19 mouse cellular contexts compared by ENCODE assay signal in the genomic region with DNA sequence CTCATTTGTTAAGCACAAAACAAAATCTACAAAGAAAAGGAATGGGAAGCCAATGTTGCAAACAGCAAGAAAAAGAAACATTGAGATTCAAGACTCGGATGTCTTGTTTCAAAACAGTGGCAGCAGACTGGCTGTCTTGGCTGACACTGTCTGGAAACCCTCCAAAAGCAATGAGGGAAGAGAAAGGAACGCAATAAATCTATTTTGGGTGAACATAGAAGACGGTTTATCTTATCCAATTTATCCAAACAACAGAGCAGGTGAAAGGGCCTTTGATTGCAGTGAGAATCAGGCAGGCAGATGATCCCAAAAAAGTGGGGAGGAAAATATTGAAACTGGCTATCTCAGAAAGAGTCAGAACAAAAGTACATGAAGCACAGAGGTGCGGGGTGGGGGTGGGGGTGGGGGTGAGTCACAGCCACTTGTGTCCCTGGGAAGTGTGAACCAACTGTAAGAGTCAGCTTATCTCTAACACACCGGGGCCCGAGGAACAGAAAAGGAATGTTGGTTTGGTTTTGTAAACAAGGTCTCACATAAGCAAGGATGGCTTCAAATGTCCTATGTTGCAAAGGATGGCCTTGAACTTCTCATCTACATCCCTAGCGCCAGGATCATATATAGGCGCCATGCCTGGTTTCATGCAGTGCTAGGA. TPM values are rescaled to one million over a fixed set of nuclear protein-coding genes. Genes with fewer than 3 reads are reported as not detected.
A peak's percentile ranks its signal among the peaks of the same experiment; 100 is the strongest.
DNase-seq lines count a peak whose midpoint lies in the region; ATAC-seq and TF ChIP-seq lines count a peak whose summit lies in the region.
"Had no signal": no experiment of that assay in that cellular context is flagged by ENCODE, and none has a peak within 500 bp of the region (broad histone marks: within the 10 kb centered on the region; RNA-seq: fewer than 3 reads in every experiment).

No protein-coding gene starts in this region.

- 61% methylated on average over 8 of the region's 8 CpGs for WGBS in forebrain, postnatal 0 days
- 66% methylated on average over 8 of the region's 8 CpGs for WGBS in forebrain, embryonic 16.5 days
- WGBS in midbrain, postnatal 0 days, result 74% methylated on average over 8 of the region's 8 CpGs
- 89% methylated on average over 8 of the region's 8 CpGs for WGBS in midbrain, embryonic 10.5 days
- 28% methylated on average over 8 of the region's 8 CpGs for WGBS in heart, embryonic 15.5 days

- H3K36me3 ChIP-seq in forebrain, postnatal 0 days (ENCODE audit: insufficient read depth), result no peaks in the 10 kb centered on the region
- no peaks in the 10 kb centered on the region for H3K36me3 ChIP-seq in forebrain, embryonic 16.5 days (ENCODE audit: control insufficient read depth, insufficient read depth)
- no peaks in the 10 kb centered on the region for H3K36me3 ChIP-seq in midbrain, postnatal 0 days (ENCODE audit: insufficient read depth, low read length)
- no peaks in the 10 kb centered on the region for H3K36me3 ChIP-seq in midbrain, embryonic 10.5 days
- no peaks in the 10 kb centered on the region for H3K36me3 ChIP-seq in heart, embryonic 15.5 days
- H3K36me3 ChIP-seq: embryonic facial prominence, embryonic 13.5 days; forebrain, embryonic 15.5 days; liver, embryonic 12.5 days; midbrain, embryonic 12.5 days; neural tube, embryonic 12.5 days had no signal

- DNase-seq in forebrain, postnatal 0 days, result peak; percentile 20
- DNase-seq in midbrain, postnatal 0 days (ENCODE audit: low spot score), result peak; percentile 10
- no peak for DNase-seq in midbrain, embryonic 10.5 days (ENCODE audit: low spot score)
- DNase-seq in testis, postnatal 14 days (ENCODE audit: low spot score), result peak; percentile 40
- no peak for DNase-seq in left cerebral cortex, adult 18-20 months (ENCODE audit: low spot score in 2 of 2)
- no peak for DNase-seq in kidney, postnatal 36 days
- DNase-seq: gastrocnemius, postnatal 36 days; kidney, postnatal 14 days; retina, postnatal 1 day; thymus, postnatal 36 days had no signal

- H3K4me1 ChIP-seq in forebrain, postnatal 0 days (ENCODE audit: insufficient read depth), result no peaks in the 10 kb centered on the region
- H3K4me1 ChIP-seq in forebrain, embryonic 16.5 days (replicated peaks; ENCODE audit: control insufficient read depth, insufficient read depth, low read length), result no peaks in the 10 kb centered on the region; the same call in 1 of the 2 replicates
- H3K4me1 ChIP-seq in midbrain, postnatal 0 days (ENCODE audit: insufficient read depth, low read length), result no peaks in the 10 kb centered on the region
- H3K4me1 ChIP-seq in midbrain, embryonic 10.5 days, result no peaks in the 10 kb centered on the region
- H3K4me1 ChIP-seq in heart, embryonic 15.5 days (replicated peaks), result peaks cover 19% of the 10 kb centered on the region
- H3K4me1 ChIP-seq: forebrain, embryonic 15.5 days; midbrain, embryonic 12.5 days; neural tube, embryonic 12.5 days had no signal

- no peak for ATAC-seq in forebrain, postnatal 0 days
- ATAC-seq in forebrain, embryonic 16.5 days, result no peak
- no peak for ATAC-seq in midbrain, postnatal 0 days (ENCODE audit: low FRiP score)
- peak; percentile 34; the same call in 1 of the 2 replicates for ATAC-seq in heart, embryonic 15.5 days (replicated peaks; ENCODE audit: insufficient number of reproducible peaks, insufficient read depth, low FRiP score, low read depth)
- ATAC-seq: forebrain, embryonic 15.5 days; liver, embryonic 12.5 days; Patski had no signal

- H3K9ac ChIP-seq in forebrain, postnatal 0 days, result no peak overlapping the region
- H3K9ac ChIP-seq in forebrain, embryonic 16.5 days (replicated peaks; ENCODE audit: low read depth, low read length), result no peak overlapping the region
- no peak overlapping the region for H3K9ac ChIP-seq in midbrain, postnatal 0 days (replicated peaks; ENCODE audit: low read length, poor library complexity, severe bottlenecking)
- H3K9ac ChIP-seq in heart, embryonic 15.5 days, result no peak overlapping the region
- H3K9ac ChIP-seq: embryonic facial prominence, embryonic 13.5 days; forebrain, embryonic 15.5 days; liver, embryonic 12.5 days; midbrain, embryonic 12.5 days; neural tube, embryonic 12.5 days had no signal

- no peak overlapping the region for H3K27ac ChIP-seq in forebrain, postnatal 0 days (ENCODE audit: low read depth, low read length)
- no peak overlapping the region for H3K27ac ChIP-seq in forebrain, embryonic 16.5 days (ENCODE audit: low read length)
- no peak overlapping the region for H3K27ac ChIP-seq in midbrain, postnatal 0 days (ENCODE audit: low read depth, low read length)
- no peak overlapping the region for H3K27ac ChIP-seq in midbrain, embryonic 10.5 days (replicated peaks)
- H3K27ac ChIP-seq in heart, embryonic 15.5 days, result peak overlapping the region; percentile 62
- H3K27ac ChIP-seq: embryonic facial prominence, embryonic 13.5 days; forebrain, embryonic 15.5 days; liver, embryonic 12.5 days; midbrain, embryonic 12.5 days; neural tube, embryonic 12.5 days had no signal

- H3K4me3 ChIP-seq in forebrain, postnatal 0 days (ENCODE audit: low read depth, low read length), result no peak overlapping the region
- no peak overlapping the region for H3K4me3 ChIP-seq in forebrain, embryonic 16.5 days (replicated peaks; ENCODE audit: low read length)
- no peak overlapping the region for H3K4me3 ChIP-seq in midbrain, postnatal 0 days (ENCODE audit: low read depth, low read length)
- no peak overlapping the region for H3K4me3 ChIP-seq in midbrain, embryonic 10.5 days
- H3K4me3 ChIP-seq in heart, embryonic 15.5 days, result no peak overlapping the region
- H3K4me3 ChIP-seq: embryonic facial prominence, embryonic 13.5 days; forebrain, embryonic 15.5 days; liver, embryonic 12.5 days; midbrain, embryonic 12.5 days; neural tube, embryonic 12.5 days had no signal

- H3K27me3 ChIP-seq in forebrain, postnatal 0 days (ENCODE audit: insufficient read depth, low read length), result no peaks in the 10 kb centered on the region
- H3K27me3 ChIP-seq in forebrain, embryonic 16.5 days (replicated peaks; ENCODE audit: control insufficient read depth, insufficient read depth, low read length), result no peaks in the 10 kb centered on the region
- H3K27me3 ChIP-seq in midbrain, postnatal 0 days (ENCODE audit: insufficient read depth, low read length), result no peaks in the 10 kb centered on the region
- H3K27me3 ChIP-seq in midbrain, embryonic 10.5 days (ENCODE audit: low read depth, poor library complexity, severe bottlenecking), result peaks cover 5% of the 10 kb centered on the region
- H3K27me3 ChIP-seq in heart, embryonic 15.5 days, result no peaks in the 10 kb centered on the region
- H3K27me3 ChIP-seq: forebrain, embryonic 15.5 days; liver, embryonic 12.5 days; neural tube, embryonic 12.5 days had no signal

- H3K9me3 ChIP-seq in forebrain, postnatal 0 days (ENCODE audit: low read length), result no peaks in the 10 kb centered on the region
- no peaks in the 10 kb centered on the region for H3K9me3 ChIP-seq in forebrain, embryonic 16.5 days (ENCODE audit: control insufficient read depth, low read length)
- H3K9me3 ChIP-seq in midbrain, postnatal 0 days (ENCODE audit: low read length), result no peaks in the 10 kb centered on the region
- H3K9me3 ChIP-seq in midbrain, embryonic 10.5 days (replicated peaks), result peaks cover 3% of the 10 kb centered on the region; the same call in 1 of the 2 replicates
- H3K9me3 ChIP-seq in heart, embryonic 15.5 days (replicated peaks), result no peaks in the 10 kb centered on the region
- H3K9me3 ChIP-seq: forebrain, embryonic 15.5 days; midbrain, embryonic 12.5 days had no signal

- H3K4me2 ChIP-seq in forebrain, postnatal 0 days (ENCODE audit: low read depth), result no peak overlapping the region
- no peak overlapping the region for H3K4me2 ChIP-seq in forebrain, embryonic 16.5 days (ENCODE audit: low read length)
- H3K4me2 ChIP-seq in midbrain, postnatal 0 days (ENCODE audit: low read depth, low read length, poor library complexity, severe bottlenecking), result no peak overlapping the region
- H3K4me2 ChIP-seq in heart, embryonic 15.5 days, result peak overlapping the region; percentile 31
- H3K4me2 ChIP-seq: embryonic facial prominence, embryonic 13.5 days; forebrain, embryonic 15.5 days; liver, embryonic 12.5 days; midbrain, embryonic 12.5 days; neural tube, embryonic 12.5 days had no signal

- TF ChIP-seq CTCF in forebrain, postnatal 0 days (IDR thresholded peaks at IDR 0.05; ENCODE audit: low read depth), result no peak
- TF ChIP-seq CTCF in midbrain, postnatal 0 days (IDR thresholded peaks at IDR 0.05), result no peak

RNA-seq across cellular contexts. Expression of gene Cmas, which starts 8.3 kb away (rescaled TPM):
- total RNA-seq in forebrain, postnatal 0 days (2014; rRNA removed), result 132 and 134 TPM in 2 replicates
- 147 and 178 TPM in 2 replicates for polyA plus RNA-seq in forebrain, postnatal 0 days (2015; fragmentation: Nextera tagmentation; extraction: Ambion mirVana)
- 139 and 150 TPM in 2 replicates for polyA plus RNA-seq in forebrain, embryonic 16.5 days (2015; fragmentation: Nextera tagmentation; extraction: Ambion mirVana)
- total RNA-seq in midbrain, postnatal 0 days (2014; rRNA removed), result 105 and 111 TPM in 2 replicates
- 208 and 220 TPM in 2 replicates for polyA plus RNA-seq in midbrain, postnatal 0 days (2015; fragmentation: Nextera tagmentation; extraction: Ambion mirVana)
- polyA plus RNA-seq in midbrain, embryonic 10.5 days (2016; fragmentation: Nextera tagmentation; extraction: Ambion mirVana), result 81.0 and 86.6 TPM in 2 replicates
- 83.4 and 92.1 TPM in 2 replicates for polyA plus RNA-seq in heart, embryonic 15.5 days (2015; fragmentation: Nextera tagmentation; extraction: Ambion mirVana)
- total RNA-seq in left cerebral cortex, adult 18-20 months (2021), result 100 to 1,000 TPM; 115 to 116 TPM

RNA-seq across cellular contexts. Expression of gene Abcc9, which starts 46.1 kb away (rescaled TPM):
- total RNA-seq in forebrain, postnatal 0 days (2014; rRNA removed), result 6.5 and 9.6 TPM in 2 replicates
- polyA plus RNA-seq in forebrain, postnatal 0 days (2015; fragmentation: Nextera tagmentation; extraction: Ambion mirVana), result 1.0 and 1.8 TPM in 2 replicates
- polyA plus RNA-seq in forebrain, embryonic 16.5 days (2015; fragmentation: Nextera tagmentation; extraction: Ambion mirVana), result 2.7 and 3.2 TPM in 2 replicates
- 9.7 and 10.7 TPM in 2 replicates for total RNA-seq in midbrain, postnatal 0 days (2014; rRNA removed)
- polyA plus RNA-seq in midbrain, postnatal 0 days (2015; fragmentation: Nextera tagmentation; extraction: Ambion mirVana), result 1.9 and 2.3 TPM in 2 replicates
- polyA plus RNA-seq in midbrain, embryonic 10.5 days (2016; fragmentation: Nextera tagmentation; extraction: Ambion mirVana), result 1.00 and 1.9 TPM in 2 replicates
- polyA plus RNA-seq in heart, embryonic 15.5 days (2015; fragmentation: Nextera tagmentation; extraction: Ambion mirVana), result 14.6 and 15.2 TPM in 2 replicates
- total RNA-seq in left cerebral cortex, adult 18-20 months (2021), result 1 to 10 TPM; 3.0 to 4.7 TPM
- polyA plus RNA-seq: Patski had no signal

RNA-seq across cellular contexts. Expression of gene Sult6b2, which starts 56.1 kb away (rescaled TPM):
- total RNA-seq in forebrain, postnatal 0 days (2014; rRNA removed), result 0.05 and 0.15 TPM in 2 replicates
- polyA plus RNA-seq in forebrain, postnatal 0 days (2015; fragmentation: Nextera tagmentation; extraction: Ambion mirVana), result 0.12 and 0.24 TPM in 2 replicates
- 0.11 and 0.28 TPM in 2 replicates for polyA plus RNA-seq in forebrain, embryonic 16.5 days (2015; fragmentation: Nextera tagmentation; extraction: Ambion mirVana)
- total RNA-seq in midbrain, postnatal 0 days (2014; rRNA removed), result not detected in 2 replicates
- 0.12 and 0.33 TPM in 2 replicates for polyA plus RNA-seq in midbrain, postnatal 0 days (2015; fragmentation: Nextera tagmentation; extraction: Ambion mirVana)
- not detected in 2 replicates for polyA plus RNA-seq in midbrain, embryonic 10.5 days (2016; fragmentation: Nextera tagmentation; extraction: Ambion mirVana)
- not detected in 2 replicates for polyA plus RNA-seq in heart, embryonic 15.5 days (2015; fragmentation: Nextera tagmentation; extraction: Ambion mirVana)
- not detected for total RNA-seq in left cerebral cortex, adult 18-20 months (2021)
- total RNA-seq: gastrocnemius, postnatal 36 days had no signal
- polyA plus RNA-seq: embryonic facial prominence, embryonic 13.5 days; liver, embryonic 12.5 days; midbrain, embryonic 12.5 days; spleen, adult 2 months had no signal

Comparison
In these comparisons a context has a peak if more than half of its experiments do, and no peak if none do; other contexts are left out.
1. DNase-seq: peak in forebrain, postnatal 0 days (single experiment), midbrain, postnatal 0 days (single experiment) and testis, postnatal 14 days (single experiment); none in midbrain, embryonic 10.5 days (single experiment), left cerebral cortex, adult 18-20 months (0 of 2) and kidney, postnatal 36 days (0 of 2).